Mouse (Mus musculus): ENCODE measurements around the gene Ankfy1.
A peak's percentile ranks its signal among the peaks of the same experiment; 100 is the strongest.
"Not testable (repeated sequence)": the region's sequence is repeated elsewhere in the genome, so short reads cannot be mapped to it uniquely, and the experiment has no call there.

Ankfy1 gene

GRCm38 (mm10) chr11:72689551-72690510, at the start of gene Ankfy1:
Gene Ankfy1, plus strand, starts transcription at chr11:72690006.
- peak; percentile 94 for DNase-seq

GRCm38 (mm10) chr11:72642730-72643129, 47.1 kb upstream of the Ankfy1 start:
- no peak for DNase-seq

- no peak for DNase-seq
Measured at GRCm38 (mm10) chr11:72645386-72645785, 44.4 kb upstream of the Ankfy1 start.

- no peak for DNase-seq
Measured at GRCm38 (mm10) chr11:72650347-72650746, 39.5 kb upstream of the Ankfy1 start.

- no peak for DNase-seq
Measured at GRCm38 (mm10) chr11:72659918-72660317, 29.9 kb upstream of the Ankfy1 start.

- DNase-seq, result no peak
Measured at GRCm38 (mm10) chr11:72660359-72660758, 29.4 kb upstream of the Ankfy1 start.

- DNase-seq, result no peak
Measured at GRCm38 (mm10) chr11:72664641-72665040, 25.2 kb upstream of the Ankfy1 start.

GRCm38 (mm10) chr11:72670634-72671033, 19.2 kb upstream of the Ankfy1 start:
- DNase-seq, result no peak

- no peak for DNase-seq
Measured at GRCm38 (mm10) chr11:72671294-72671988, 18.4 kb upstream of the Ankfy1 start.

GRCm38 (mm10) chr11:72672438-72672837, 17.4 kb upstream of the Ankfy1 start:
- DNase-seq, result no peak

GRCm38 (mm10) chr11:72675280-72675679, 14.5 kb upstream of the Ankfy1 start:
- DNase-seq, result no peak

GRCm38 (mm10) chr11:72680726-72681125, 9.1 kb upstream of the Ankfy1 start:
- DNase-seq, result no peak

- no peak for DNase-seq
Measured at GRCm38 (mm10) chr11:72683402-72683801, 6.4 kb upstream of the Ankfy1 start.

GRCm38 (mm10) chr11:72686697-72687096, 3.1 kb upstream of the Ankfy1 start:
- DNase-seq, result no peak

GRCm38 (mm10) chr11:72688242-72688641, 1.6 kb upstream of the Ankfy1 start:
- DNase-seq, result no peak

- no peak for DNase-seq
Measured at GRCm38 (mm10) chr11:72689115-72689514, 691 bp upstream of the Ankfy1 start.

- DNase-seq, result no peak
Measured at GRCm38 (mm10) chr11:72692353-72692752, 2.5 kb downstream of the Ankfy1 start.

- DNase-seq, result no peak
Measured at GRCm38 (mm10) chr11:72695025-72695424, 5.2 kb downstream of the Ankfy1 start.

- DNase-seq, result no peak
Measured at GRCm38 (mm10) chr11:72696368-72696971, 6.7 kb downstream of the Ankfy1 start.

GRCm38 (mm10) chr11:72697323-72697722, 7.5 kb downstream of the Ankfy1 start:
- DNase-seq, result no peak

GRCm38 (mm10) chr11:72705111-72705510, 15.3 kb downstream of the Ankfy1 start:
- DNase-seq, result not testable (repeated sequence)

- peak; percentile 81 for DNase-seq
Measured at GRCm38 (mm10) chr11:72712721-72713120, 22.9 kb downstream of the Ankfy1 start.

- no peak for DNase-seq
Measured at GRCm38 (mm10) chr11:72718161-72718560, 28.4 kb downstream of the Ankfy1 start.

Data from right cerebral cortex, postnatal 14 days (tissue).